Mouse (Mus musculus) stomach, embryonic 16.5 days (tissue): ENCODE data around the gene Hsd3b4. TPM values are rescaled to one million over a fixed set of nuclear protein-coding genes. Genes with fewer than 3 reads are reported as not detected.
"Not testable (repeated sequence)": the region's sequence is repeated elsewhere in the genome, so short reads cannot be mapped to it uniquely, and the experiment has no call there.

Experiments
- ATAC-seq: fragments of 200-750 bp; cut with Nextera tagmentation; 2 replicates; pipeline ENCODE4 v1.8.0; 2017; ENCODE audit warnings: moderate number of reproducible peaks, moderate TSS enrichment; ENCODE audit not compliant: insufficient read depth, low FRiP score
- H3K27ac ChIP-seq: fragments of 300-500 bp; sonication (generic); 2 replicates; pipeline ENCODE4 v1.5.1; 2014; ENCODE audit warnings: low read length
- H3K27me3 ChIP-seq: fragments of 300-500 bp; sonication (generic); 2 replicates; pipeline ENCODE4 v1.6.1; 2014; ENCODE audit warnings: low read length, control low read depth, mixed read lengths; ENCODE audit not compliant: control insufficient read depth, insufficient read depth
- H3K36me3 ChIP-seq: fragments of 300-500 bp; sonication (generic); 2 replicates; pipeline ENCODE4 v1.6.1; 2014; ENCODE audit warnings: low read length; ENCODE audit not compliant: control insufficient read depth, insufficient read depth
- H3K4me1 ChIP-seq: fragments of 300-500 bp; sonication (generic); 2 replicates; pipeline ENCODE4 v1.6.1; 2014; ENCODE audit warnings: low read length, control low read depth, mixed read lengths; ENCODE audit not compliant: control insufficient read depth, insufficient read depth
- H3K4me2 ChIP-seq: fragments of 300-500 bp; sonication (generic); 2 replicates; pipeline ENCODE4 v1.6.1; 2014; ENCODE audit warnings: low read depth, low read length, mixed read lengths
- H3K4me3 ChIP-seq: fragments of 300-500 bp; sonication (generic); replicated peaks from 2 replicates; pipeline ENCODE4 v1.5.1; 2014; ENCODE audit warnings: mild to moderate bottlenecking, low read length
- H3K9ac ChIP-seq: fragments of 300-500 bp; sonication (generic); 2 replicates; pipeline ENCODE4 v1.6.1; 2014; ENCODE audit warnings: low read length
- H3K9me3 ChIP-seq: fragments of 300-500 bp; sonication (generic); replicated peaks from 2 replicates; pipeline ENCODE4 v1.6.1; 2016; ENCODE audit warnings: low read length, control low read depth; ENCODE audit not compliant: control insufficient read depth
- WGBS: fragments of 180-500 bp; shearing (Covaris S2); extraction: QIAGEN DNeasy Blood & Tissue Kit; methylation state at CpG from one replicate; pipeline ENCODE4 v1.1.7; 2014; 5-methylcytosine and 5-hydroxymethylcytosine counted together
- polyA plus RNA-seq: library from polyadenylated mRNA; unstranded; fragments of >200 nt; fragmentation: Nextera tagmentation; extraction: Ambion mirVana; gene quantifications from 2 replicates; pipeline ENCODE4 v1.2.1, GENCODE M21; 2015

Hsd3b4 gene
- polyA plus RNA-seq, 1 experiment from 2014 or later, result not detected

DNA sequence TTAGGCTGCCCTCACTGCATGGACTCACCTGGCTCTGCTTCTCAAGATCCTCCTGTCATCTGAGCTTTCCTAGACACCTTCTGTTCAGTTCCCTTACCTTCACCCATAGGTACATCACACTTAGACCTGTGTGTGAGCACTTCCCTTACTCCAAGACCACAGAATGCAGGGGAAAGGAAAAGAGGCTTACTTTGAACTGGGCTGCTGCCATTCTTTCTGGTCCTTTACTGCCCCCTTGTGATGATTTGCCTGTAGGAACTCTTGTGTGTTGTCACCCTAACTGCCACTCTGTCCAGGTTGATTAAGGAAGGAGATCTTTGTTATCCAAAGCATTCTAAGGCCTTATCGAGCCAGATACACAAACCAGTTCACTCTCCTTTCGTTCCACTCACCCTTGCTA, 13.6 kb downstream of the Hsd3b4 start:
- H3K36me3 ChIP-seq, ATAC-seq, H3K27ac ChIP-seq, H3K4me1 ChIP-seq, H3K9ac ChIP-seq, H3K4me3 ChIP-seq, H3K4me2 ChIP-seq, H3K9me3 ChIP-seq, H3K27me3 ChIP-seq: not testable (repeated sequence)
- WGBS, result no CpG with 5 or more reads among the region's 2 CpGs

DNA sequence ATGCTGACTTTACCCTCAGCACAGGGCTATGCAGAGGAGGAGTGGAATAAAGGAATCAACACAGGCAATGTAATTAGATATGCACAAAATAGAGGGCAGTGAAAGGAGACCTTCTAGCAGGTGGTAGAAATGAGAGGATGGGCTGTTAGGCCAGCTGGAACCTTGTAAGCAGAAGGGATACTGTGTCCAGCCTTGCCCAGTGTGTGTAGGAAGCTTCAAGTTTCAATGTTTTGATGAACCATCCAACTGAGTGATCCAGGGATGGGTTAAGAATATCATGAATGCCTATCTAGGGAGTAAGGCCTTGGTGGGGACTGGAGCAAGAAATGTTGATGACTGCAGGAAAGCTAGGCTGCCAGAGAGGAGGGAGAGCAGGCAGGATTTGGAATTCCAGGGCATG, 15.3 kb downstream of the Hsd3b4 start:
- ATAC-seq, H3K27me3 ChIP-seq, H3K27ac ChIP-seq, H3K4me3 ChIP-seq, H3K9ac ChIP-seq, H3K4me1 ChIP-seq, H3K9me3 ChIP-seq, H3K4me2 ChIP-seq, H3K36me3 ChIP-seq: not testable (repeated sequence)

DNA sequence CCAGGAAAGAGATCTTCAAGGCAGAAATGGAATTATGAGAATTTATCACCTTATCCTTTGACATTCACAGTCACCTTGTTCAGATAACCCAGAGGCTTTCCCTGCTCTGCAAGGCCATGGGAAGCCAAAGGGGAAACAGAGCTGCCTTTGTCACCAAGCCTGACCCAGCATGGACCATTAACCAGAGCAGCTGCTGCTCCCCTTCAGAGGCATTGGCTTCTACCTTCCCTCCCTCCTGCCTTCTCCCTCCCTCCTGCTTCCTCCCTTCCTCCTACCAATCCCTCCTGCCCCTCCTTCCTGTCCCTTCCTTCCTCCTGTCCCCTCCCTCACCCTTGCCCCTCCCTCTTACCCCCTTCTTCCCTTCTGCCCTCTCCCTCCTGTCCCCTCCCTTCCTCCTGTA, 16.1 kb downstream of the Hsd3b4 start:
- not testable (repeated sequence) for H3K36me3 ChIP-seq, H3K27ac ChIP-seq, H3K4me2 ChIP-seq, H3K9me3 ChIP-seq, H3K4me1 ChIP-seq, H3K27me3 ChIP-seq, H3K4me3 ChIP-seq, ATAC-seq, H3K9ac ChIP-seq

DNA sequence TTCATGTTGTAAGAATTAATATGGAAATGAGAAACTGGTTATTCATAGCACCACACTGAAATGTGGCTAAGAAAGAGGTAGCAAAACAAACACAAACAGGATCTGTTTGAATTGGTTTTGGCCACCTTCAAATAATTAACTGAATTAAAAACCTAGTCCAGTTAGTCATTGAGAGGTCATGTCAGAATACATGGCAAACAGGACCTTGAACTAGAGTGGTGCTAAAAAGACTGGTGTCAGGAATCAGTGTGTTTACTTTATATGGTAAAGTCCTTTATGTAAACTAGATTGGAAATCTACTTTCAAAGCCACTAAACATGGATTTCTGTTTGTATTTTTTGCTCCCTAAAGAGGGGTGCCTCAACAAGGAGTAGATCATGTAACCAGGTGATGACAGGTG, 38.8 kb downstream of the Hsd3b4 start:
- not testable (repeated sequence) for ATAC-seq, H3K9ac ChIP-seq, H3K27ac ChIP-seq, H3K4me3 ChIP-seq, H3K4me2 ChIP-seq, H3K36me3 ChIP-seq, H3K27me3 ChIP-seq, H3K4me1 ChIP-seq, H3K9me3 ChIP-seq

DNA sequence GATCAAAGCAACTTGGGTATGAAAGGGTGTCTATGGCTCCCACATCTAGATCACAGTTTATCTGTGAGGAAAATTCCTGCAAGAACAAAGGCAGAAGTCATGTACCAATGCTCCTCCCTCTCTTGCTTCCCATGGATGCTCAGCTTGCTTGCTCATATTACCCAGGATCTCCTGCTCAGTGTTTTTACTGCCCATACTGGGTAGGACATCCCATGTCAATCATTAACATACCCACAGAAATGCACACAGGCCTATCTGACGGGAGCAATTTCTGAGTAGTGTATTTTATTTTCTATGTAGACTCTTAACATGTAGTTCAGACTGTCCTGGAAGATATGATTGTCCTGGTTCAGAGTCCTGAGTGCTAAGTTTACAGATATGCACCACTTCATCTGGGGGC, 39.3 kb downstream of the Hsd3b4 start:
- not testable (repeated sequence) for H3K4me3 ChIP-seq, ATAC-seq, H3K27ac ChIP-seq, H3K9me3 ChIP-seq, H3K9ac ChIP-seq, H3K4me1 ChIP-seq, H3K4me2 ChIP-seq, H3K36me3 ChIP-seq, H3K27me3 ChIP-seq
- WGBS, result no CpG with 5 or more reads among the region's 1 CpGs

DNA sequence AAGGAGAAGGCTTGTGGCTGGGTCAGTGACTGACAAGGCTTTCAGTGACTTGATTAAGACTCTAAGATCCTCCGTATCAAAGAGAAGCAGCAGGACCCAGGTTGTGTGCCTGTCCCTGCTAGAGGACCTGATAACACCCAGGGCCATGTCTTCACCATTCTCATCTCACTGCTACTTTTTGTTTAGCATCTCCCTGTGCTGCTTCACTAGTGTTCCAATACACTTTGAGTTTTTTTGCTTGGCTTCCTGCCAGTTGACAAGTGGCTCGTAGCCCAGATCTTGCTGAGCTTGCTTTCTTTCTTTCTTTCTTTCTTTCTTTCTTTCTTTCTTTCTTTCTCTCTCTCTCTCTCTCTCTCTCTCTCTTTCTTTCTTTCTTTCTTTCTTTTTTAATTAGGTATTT, 41.0 kb downstream of the Hsd3b4 start:
- H3K9ac ChIP-seq, ATAC-seq, H3K36me3 ChIP-seq, H3K4me2 ChIP-seq, H3K4me1 ChIP-seq, H3K27me3 ChIP-seq, H3K9me3 ChIP-seq, H3K27ac ChIP-seq, H3K4me3 ChIP-seq: not testable (repeated sequence)
- 14% methylated on average over 1 of the region's 2 CpGs for WGBS

DNA sequence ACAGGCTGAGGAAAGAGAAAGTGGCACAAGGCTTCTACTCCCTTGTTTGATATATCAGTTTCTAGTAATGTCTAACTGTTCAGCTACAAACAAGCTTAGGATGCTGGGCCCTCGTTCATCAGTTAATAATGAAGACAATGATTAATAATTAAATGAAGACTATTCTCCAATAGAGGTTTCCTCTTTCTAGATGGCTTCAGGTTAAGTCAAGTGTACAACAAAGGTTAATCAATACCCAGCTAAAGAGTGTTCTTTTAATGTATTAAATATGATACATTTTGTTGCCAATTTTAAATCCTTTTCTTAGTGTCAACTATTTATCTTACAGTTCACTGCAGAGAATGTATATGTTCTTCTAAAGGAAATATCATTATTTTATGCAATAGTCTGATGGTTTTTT, 53.3 kb downstream of the Hsd3b4 start, which contains the start of gene Gm4450:
Gene Gm4450, minus strand, starts transcription at position 101 of the 400 bp plus-strand sequence.
- not testable (repeated sequence) for H3K9me3 ChIP-seq, H3K27ac ChIP-seq, H3K9ac ChIP-seq, H3K4me1 ChIP-seq, H3K4me3 ChIP-seq, H3K36me3 ChIP-seq, ATAC-seq, H3K4me2 ChIP-seq, H3K27me3 ChIP-seq
- WGBS, result no CpG with 5 or more reads among the region's 1 CpGs

DNA sequence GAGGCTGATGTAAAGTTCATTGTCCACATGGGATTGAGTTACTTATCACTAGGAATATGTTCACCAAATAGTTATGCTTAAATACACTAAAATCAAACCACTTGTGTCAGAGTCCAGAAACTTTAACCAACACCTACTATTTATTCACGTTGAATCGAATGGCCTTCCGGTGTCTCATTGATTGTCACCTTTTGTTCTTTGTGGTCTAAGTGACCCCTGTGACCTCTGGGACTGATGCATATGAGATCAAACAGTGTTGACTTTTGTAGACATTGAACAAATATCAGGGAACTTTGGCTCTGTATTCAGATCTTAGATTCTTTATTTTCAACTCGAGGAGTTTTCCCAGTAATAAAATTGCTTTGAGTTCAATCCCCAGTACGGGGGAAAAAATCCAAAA, 56.5 kb downstream of the Hsd3b4 start:
- H3K4me2 ChIP-seq, ATAC-seq: not testable (repeated sequence)
- 72% methylated on average over 5 of the region's 5 CpGs for WGBS

More for the DNA sequence above, 56.5 kb downstream of the Hsd3b4 start:
- H3K27me3 ChIP-seq, H3K27ac ChIP-seq, H3K4me1 ChIP-seq, H3K4me3 ChIP-seq, H3K9me3 ChIP-seq, H3K36me3 ChIP-seq, H3K9ac ChIP-seq: not testable (repeated sequence)
